Mouse (Mus musculus) CD4-positive helper T cell, adult 2 months (primary cell): ENCODE measurements around the gene Tmem189.

Source experiments
- DNase-seq: peaks from one replicate; pipeline ENCODE4 v3.0.0-alpha.2; 2012; ENCODE audit warnings: low read depth, missing footprints, low spot score

Gene Tmem189

GRCm38 (mm10) chr2:167701472-167701871 lies 11.8 kb upstream of the Tmem189 start:
- peak; percentile 51 for DNase-seq

- no peak for DNase-seq
These were observed 10.4 kb upstream of the Tmem189 start for GRCm38 (mm10) chr2:167700018-167700417.

- peak; percentile 87 for DNase-seq
These were observed 8.3 kb upstream of the Tmem189 start for GRCm38 (mm10) chr2:167697902-167698301.

GRCm38 (mm10) chr2:167696143-167696542 lies 6.5 kb upstream of the Tmem189 start:
- no peak for DNase-seq

GRCm38 (mm10) chr2:167695491-167695890 lies 5.9 kb upstream of the Tmem189 start:
- DNase-seq, result no peak

GRCm38 (mm10) chr2:167694963-167695362 lies 5.3 kb upstream of the Tmem189 start:
- no peak for DNase-seq

- no peak for DNase-seq
These were observed 4.6 kb upstream of the Tmem189 start for GRCm38 (mm10) chr2:167694244-167694643.

- DNase-seq, result no peak
These were observed 3.9 kb upstream of the Tmem189 start for GRCm38 (mm10) chr2:167693540-167693939.

GRCm38 (mm10) chr2:167692831-167693230 lies 3.2 kb upstream of the Tmem189 start:
- DNase-seq, result no peak

GRCm38 (mm10) chr2:167691871-167692661 lies 2.4 kb upstream of the Tmem189 start:
- DNase-seq, result no peak

- no peak for DNase-seq
These were observed 1.8 kb upstream of the Tmem189 start for GRCm38 (mm10) chr2:167691410-167691809.

- DNase-seq, result no peak
These were observed 1.3 kb upstream of the Tmem189 start for GRCm38 (mm10) chr2:167690962-167691311.

GRCm38 (mm10) chr2:167690219-167690961 lies 768 bp upstream of the Tmem189 start:
- no peak for DNase-seq

GRCm38 (mm10) chr2:167688498-167689451 lies 847 bp downstream of the Tmem189 start, which contains the start of gene Cebpb:
TSS of gene Cebpb (plus strand) at chr2:167688915.
- DNase-seq, result peak; percentile 86

GRCm38 (mm10) chr2:167688126-167688497 lies 1.5 kb downstream of the Tmem189 start:
- DNase-seq, result peak; percentile 43

GRCm38 (mm10) chr2:167687651-167688101 lies 1.9 kb downstream of the Tmem189 start:
- DNase-seq, result no peak

GRCm38 (mm10) chr2:167687250-167687586 lies 2.4 kb downstream of the Tmem189 start:
- no peak for DNase-seq

GRCm38 (mm10) chr2:167686382-167687249 lies 3.0 kb downstream of the Tmem189 start:
- no peak for DNase-seq

GRCm38 (mm10) chr2:167685865-167686264 lies 3.8 kb downstream of the Tmem189 start:
- no peak for DNase-seq

- DNase-seq, result peak; percentile 89
These were observed 4.5 kb downstream of the Tmem189 start for GRCm38 (mm10) chr2:167685137-167685536.

- no peak for DNase-seq
These were observed 5.9 kb downstream of the Tmem189 start for GRCm38 (mm10) chr2:167683721-167684120.
